Mouse (Mus musculus): ENCODE measurements at regions not wholly inside any gene's neighbourhood (a gene's known extent, or its start where the extent isn't known, plus 50 kb on each side); places are given as distances from the start of the nearest gene placed in this dataset.

DNA sequence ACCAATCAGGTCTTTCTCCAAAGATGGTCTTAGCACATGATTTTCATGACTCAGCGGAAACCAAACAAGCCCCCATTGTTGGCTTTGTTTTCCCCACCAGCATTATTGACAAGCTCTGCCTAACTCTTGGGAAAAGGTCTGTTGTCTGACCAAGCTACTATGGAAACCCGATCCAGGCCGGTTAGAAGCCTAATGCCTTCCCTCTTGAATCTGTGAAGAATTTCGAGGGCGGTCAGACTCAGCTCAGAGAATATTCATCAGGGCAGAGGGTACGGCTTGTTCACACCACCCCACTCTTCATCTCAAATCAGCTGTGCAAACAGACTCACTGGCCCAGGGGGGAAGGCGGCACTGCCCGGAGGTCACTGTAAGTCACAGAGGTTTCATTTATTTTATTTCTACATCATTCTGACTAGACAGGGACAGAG lies 90.7 kb upstream of the Arhgap5 start:
- TF ChIP-seq CTCF (IDR thresholded peaks at IDR 0.05; ENCODE audit: borderline replicate concordance, insufficient read depth, low read length) = no peak
- no peak for TF ChIP-seq POLR2A (IDR thresholded peaks at IDR 0.05; ENCODE audit: low read depth, low read length)

Measured in embryonic fibroblast, embryonic 13.5 days (primary cell).